Mouse (Mus musculus) hindbrain, embryonic 13.5 days (tissue): ENCODE data around the gene Gars. TPM values are rescaled to one million over a fixed set of nuclear protein-coding genes. Genes with fewer than 3 reads are reported as not detected.

ENCODE experiments used
- ATAC-seq: fragments of 200-750 bp; cut with Nextera tagmentation; 2 replicates; pipeline ENCODE4 v1.8.0; 2017; ENCODE audit warnings: moderate TSS enrichment; ENCODE audit not compliant: low FRiP score
- H3K27ac ChIP-seq: fragments of 300-500 bp; sonication (generic); 2 replicates; pipeline ENCODE4 v1.5.1; 2015; ENCODE audit warnings: inconsistent platforms, mild to moderate bottlenecking, moderate library complexity
- H3K27me3 ChIP-seq: fragments of 300-500 bp; sonication (generic); 2 replicates; pipeline ENCODE4 v1.6.1; 2015; ENCODE audit warnings: mild to moderate bottlenecking, inconsistent platforms
- H3K36me3 ChIP-seq: fragments of 300-500 bp; sonication (generic); 2 replicates; pipeline ENCODE4 v1.6.1; 2015; ENCODE audit warnings: mild to moderate bottlenecking, inconsistent platforms
- H3K4me1 ChIP-seq: fragments of 300-500 bp; sonication (generic); replicated peaks from 2 replicates; pipeline ENCODE4 v1.6.1; 2015; ENCODE audit warnings: inconsistent platforms
- H3K4me2 ChIP-seq: fragments of 300-500 bp; sonication (generic); 2 replicates; pipeline ENCODE4 v1.6.1; 2015; ENCODE audit warnings: inconsistent platforms, mild to moderate bottlenecking, moderate library complexity
- H3K4me3 ChIP-seq: fragments of 300-500 bp; sonication (generic); 2 replicates; pipeline ENCODE4 v1.5.1; 2015; ENCODE audit warnings: mild to moderate bottlenecking, inconsistent platforms
- H3K9ac ChIP-seq: fragments of 300-500 bp; sonication (generic); 2 replicates; pipeline ENCODE4 v1.6.1; 2015; ENCODE audit warnings: mild to moderate bottlenecking, inconsistent platforms
- H3K9me3 ChIP-seq: fragments of 300-500 bp; sonication (generic); 2 replicates; pipeline ENCODE4 v1.6.1; 2016; ENCODE audit warnings: inconsistent platforms
- WGBS: fragments of 180-500 bp; shearing (Covaris S2); methylation state at CpG from one replicate; pipeline ENCODE4 v1.1.7; 2015; 5-methylcytosine and 5-hydroxymethylcytosine counted together
- polyA plus RNA-seq: library from polyadenylated mRNA; unstranded; fragments of >200 nt; fragmentation: Nextera tagmentation; extraction: Ambion mirVana; gene quantifications from 2 replicates; pipeline ENCODE4 v1.2.1, GENCODE M21; 2015

Gars gene
- polyA plus RNA-seq, 1 experiment from 2014 or later, result 201 TPM

- Histone ChIP-seq H3K4me2 (peak overlapping the region; percentile 44), H3K36me3 (no peaks in the 10 kb centered on the region), H3K27me3 (0 out of 2 replicates have a peak, but pooled peaks cover 4% of the 10 kb centered on the region), H3K4me1 (peaks cover 11% of the 10 kb centered on the region), H3K27ac (peak overlapping the region; percentile 58; the same call in 1 of the 2 replicates), H3K9ac (no peak overlapping the region), H3K9me3 (0 out of 2 replicates have a peak, but pooled peaks cover 4% of the 10 kb centered on the region), H3K4me3 (no peak overlapping the region)
- WGBS, result 55% methylated on average over 4 of the region's 4 CpGs
- peak; percentile 34 for ATAC-seq
Observed at GRCm38 (mm10) chr6:55010330-55011091, 27.3 kb upstream of the Gars start.

DNA sequence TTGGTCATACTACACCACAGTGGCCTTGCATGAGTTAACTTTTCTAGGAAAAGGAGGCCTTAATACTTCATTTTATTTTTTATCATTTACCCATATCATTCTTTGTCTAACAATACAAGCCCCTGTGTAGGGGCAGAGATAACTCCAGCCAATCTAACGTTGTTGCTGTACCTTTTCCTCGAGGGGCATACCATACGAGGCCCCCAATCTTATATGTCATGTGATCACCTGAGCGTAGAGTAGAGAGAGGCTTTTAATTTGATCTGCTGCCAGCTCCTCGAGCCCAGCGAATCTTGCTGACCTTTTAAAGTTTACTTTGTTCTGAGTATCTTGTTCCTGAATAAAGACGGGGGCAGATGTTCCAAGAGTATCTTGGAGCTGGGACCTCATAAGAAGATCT is 25.3 kb upstream of the Gars start:
- ATAC-seq, result no peak
- H3K4me1 ChIP-seq, result peaks cover 11% of the 10 kb centered on the region
- H3K4me2 ChIP-seq, result no peak overlapping the region
- H3K4me3 ChIP-seq, result no peak overlapping the region
- 0 out of 2 replicates have a peak, but pooled peaks cover 4% of the 10 kb centered on the region for H3K9me3 ChIP-seq
- H3K27ac ChIP-seq, result no peak overlapping the region
- H3K9ac ChIP-seq, result no peak overlapping the region
- H3K27me3 ChIP-seq, result peaks cover 5% of the 10 kb centered on the region; the same call in 1 of the 2 replicates
- WGBS, result 82% methylated on average over 7 of the region's 7 CpGs
- H3K36me3 ChIP-seq, result no peaks in the 10 kb centered on the region

- Histone ChIP-seq H3K4me3 (no peak overlapping the region), H3K27me3 (peaks cover 17% of the 10 kb centered on the region; the same call in 1 of the 2 replicates), H3K9ac (no peak overlapping the region), H3K27ac (no peak overlapping the region), H3K36me3 (no peaks in the 10 kb centered on the region), H3K9me3 (0 out of 2 replicates have a peak, but pooled peaks cover 4% of the 10 kb centered on the region), H3K4me1 (peaks cover 11% of the 10 kb centered on the region), H3K4me2 (no peak overlapping the region)
- 91% methylated on average over 3 of the region's 3 CpGs for WGBS
- no peak for ATAC-seq
Observed at GRCm38 (mm10) chr6:55014184-55014583, 23.6 kb upstream of the Gars start.

DNA sequence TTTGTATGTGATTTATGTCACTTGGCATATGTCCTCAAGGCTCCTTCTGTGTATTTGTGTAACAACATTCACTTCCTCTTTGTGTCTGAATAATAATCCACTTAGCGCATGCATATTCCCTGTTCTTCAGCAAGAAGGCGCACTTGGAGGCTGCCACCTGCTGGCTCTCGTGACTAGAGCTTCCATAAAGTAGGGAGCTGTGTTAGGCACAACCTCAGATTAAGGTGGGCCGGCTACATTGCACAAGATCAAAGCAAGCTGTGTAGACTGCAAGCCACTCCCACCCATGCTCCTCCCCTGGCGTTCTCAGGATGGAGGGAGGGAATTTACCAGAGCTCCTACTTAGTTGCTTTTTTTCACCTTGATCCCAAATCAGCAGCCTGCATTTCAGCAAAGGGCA is 21.6 kb upstream of the Gars start:
- 22% methylated on average over 5 of the region's 5 CpGs for WGBS
- H3K27ac ChIP-seq, result no peak overlapping the region
- H3K4me3 ChIP-seq, result no peak overlapping the region
- H3K36me3 ChIP-seq, result no peaks in the 10 kb centered on the region
- H3K9me3 ChIP-seq, result 0 out of 2 replicates have a peak, but pooled peaks cover 4% of the 10 kb centered on the region
- no peak overlapping the region for H3K4me2 ChIP-seq
- H3K27me3 ChIP-seq, result peaks cover 19% of the 10 kb centered on the region; the same call in 1 of the 2 replicates
- H3K4me1 ChIP-seq, result no peaks in the 10 kb centered on the region
- H3K9ac ChIP-seq, result no peak overlapping the region
- peak; percentile 63; the same call in 1 of the 2 replicates for ATAC-seq

DNA sequence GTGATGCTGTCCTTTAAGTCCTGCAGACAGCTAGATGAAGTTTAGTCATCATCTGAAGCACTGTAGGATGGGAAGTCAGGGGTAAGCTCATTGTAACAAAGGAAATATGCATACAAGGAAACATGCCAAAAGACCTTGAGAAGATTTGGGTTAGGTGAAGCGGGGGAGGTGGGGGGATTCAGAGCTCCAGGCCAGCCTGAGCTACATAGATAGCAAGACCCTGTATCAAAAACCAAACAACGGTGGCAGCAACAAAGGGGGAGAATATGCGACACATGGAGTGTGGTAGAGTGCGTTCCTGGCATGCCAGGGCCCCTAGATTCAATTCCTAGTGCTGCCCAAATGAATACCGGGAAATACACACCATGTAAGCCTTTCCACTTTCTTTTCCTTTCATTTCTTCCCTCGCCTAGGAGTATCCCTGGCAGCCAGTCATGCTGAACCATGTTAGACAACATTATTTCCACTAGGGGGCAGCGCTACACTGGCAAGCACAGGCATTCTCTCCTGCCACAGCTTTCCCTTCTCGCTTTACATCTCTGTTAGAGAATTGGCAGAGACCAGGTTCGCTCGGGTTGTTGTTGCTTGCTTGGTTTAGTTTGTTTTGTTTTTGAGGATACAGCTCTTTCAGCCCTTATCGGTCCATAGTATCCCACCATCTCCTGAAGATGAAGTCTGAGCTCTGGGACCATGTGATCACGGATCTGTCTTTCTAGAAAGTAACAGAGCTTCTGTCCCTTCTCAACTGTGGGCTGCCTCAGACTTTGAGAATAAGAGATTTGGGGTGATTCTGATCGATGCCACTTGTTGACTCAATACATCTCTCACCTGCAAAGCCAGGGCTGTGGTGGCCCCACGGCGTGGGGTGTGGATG is 20.9 kb upstream of the Gars start:
- Histone ChIP-seq H3K36me3 (no peaks in the 10 kb centered on the region), H3K4me1 (no peaks in the 10 kb centered on the region), H3K27ac (no peak overlapping the region), H3K9ac (no peak overlapping the region), H3K27me3 (peaks cover 19% of the 10 kb centered on the region; the same call in 1 of the 2 replicates), H3K4me3 (no peak overlapping the region), H3K9me3 (0 out of 2 replicates have a peak, but pooled peaks cover 4% of the 10 kb centered on the region), H3K4me2 (no peak overlapping the region)
- 27% methylated on average over 15 of the region's 15 CpGs for WGBS
- peak; percentile 81 for ATAC-seq

DNA sequence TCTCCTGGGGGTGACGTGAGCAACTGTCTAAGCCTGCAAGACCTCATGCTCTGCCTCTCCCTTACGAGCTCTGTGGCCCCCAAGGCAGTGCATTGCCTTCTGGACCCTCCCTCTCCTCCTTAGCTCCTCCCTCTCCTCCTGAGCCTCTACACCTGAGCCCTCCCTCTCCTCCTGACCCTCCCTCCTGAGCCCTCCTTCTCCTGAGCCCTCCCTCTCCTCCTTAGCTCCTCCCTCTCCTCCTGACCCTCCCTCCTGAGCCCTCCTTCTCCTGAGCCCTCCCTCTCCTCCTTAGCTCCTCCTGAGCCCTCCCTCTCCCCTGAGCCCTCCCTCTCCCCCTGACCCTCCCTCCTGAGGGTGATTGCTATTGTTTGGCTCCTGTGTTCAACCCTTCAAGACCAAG is 19.4 kb upstream of the Gars start:
- 76% methylated on average over 2 of the region's 2 CpGs for WGBS
- Histone ChIP-seq H3K9ac (no peak overlapping the region), H3K4me3 (no peak overlapping the region), H3K9me3 (0 out of 2 replicates have a peak, but pooled peaks cover 4% of the 10 kb centered on the region), H3K27me3 (peaks cover 19% of the 10 kb centered on the region; the same call in 1 of the 2 replicates), H3K4me2 (no peak overlapping the region), H3K27ac (no peak overlapping the region), H3K36me3 (no peaks in the 10 kb centered on the region), H3K4me1 (no peaks in the 10 kb centered on the region)
- no peak for ATAC-seq

DNA sequence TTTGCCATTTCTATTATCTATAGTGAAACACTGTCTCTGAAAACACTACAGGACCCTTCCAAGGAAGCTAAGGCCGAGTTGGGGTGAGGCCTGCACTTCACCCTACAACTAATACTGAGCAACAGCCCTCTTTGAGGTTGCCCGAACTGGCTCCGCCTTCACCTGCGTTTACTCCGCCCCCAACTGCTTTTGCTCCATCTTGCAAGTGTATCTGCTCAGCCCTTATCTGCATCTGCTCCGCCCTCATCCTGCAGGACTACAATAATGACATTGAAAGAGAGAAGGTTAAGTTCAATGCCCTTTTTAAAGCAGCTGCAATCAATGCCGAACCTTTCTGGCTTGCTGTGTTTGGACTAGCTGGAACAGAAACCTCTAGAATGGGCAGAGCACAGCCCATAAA is 16.0 kb upstream of the Gars start:
- Histone ChIP-seq H3K4me1 (no peaks in the 10 kb centered on the region), H3K27me3 (peaks cover 19% of the 10 kb centered on the region; the same call in 1 of the 2 replicates), H3K36me3 (no peaks in the 10 kb centered on the region), H3K9me3 (no peaks in the 10 kb centered on the region), H3K27ac (no peak overlapping the region), H3K4me2 (no peak overlapping the region), H3K4me3 (no peak overlapping the region), H3K9ac (no peak overlapping the region)
- 85% methylated on average over 7 of the region's 7 CpGs for WGBS
- ATAC-seq, result no peak

DNA sequence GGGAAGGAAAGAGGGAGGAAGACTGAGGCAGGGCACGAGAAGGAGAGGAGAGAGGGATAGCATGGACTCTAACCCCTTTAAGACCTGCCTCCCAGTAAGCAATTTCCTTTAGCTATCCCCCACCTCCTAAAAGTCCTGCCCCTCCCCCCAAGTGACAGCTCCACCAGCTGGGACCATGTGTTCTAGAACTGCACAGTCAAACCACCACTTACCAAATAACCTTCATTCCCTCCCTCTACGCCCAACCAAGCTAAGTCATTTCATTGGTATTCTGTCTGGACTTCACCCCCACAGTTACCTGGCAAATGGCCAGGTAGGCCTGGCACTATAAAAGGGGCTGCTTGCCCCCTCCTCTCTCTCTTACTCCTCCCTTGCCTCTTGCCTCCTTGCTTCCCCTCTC is 10.2 kb upstream of the Gars start:
- Histone ChIP-seq H3K27ac (no peak overlapping the region), H3K4me1 (no peaks in the 10 kb centered on the region), H3K9ac (no peak overlapping the region), H3K27me3 (no peaks in the 10 kb centered on the region; the same call in 1 of the 2 replicates), H3K4me2 (no peak overlapping the region), H3K36me3 (no peaks in the 10 kb centered on the region), H3K4me3 (no peak overlapping the region), H3K9me3 (no peaks in the 10 kb centered on the region)
- no peak for ATAC-seq
- WGBS, result 83% methylated on average over 2 of the region's 2 CpGs

DNA sequence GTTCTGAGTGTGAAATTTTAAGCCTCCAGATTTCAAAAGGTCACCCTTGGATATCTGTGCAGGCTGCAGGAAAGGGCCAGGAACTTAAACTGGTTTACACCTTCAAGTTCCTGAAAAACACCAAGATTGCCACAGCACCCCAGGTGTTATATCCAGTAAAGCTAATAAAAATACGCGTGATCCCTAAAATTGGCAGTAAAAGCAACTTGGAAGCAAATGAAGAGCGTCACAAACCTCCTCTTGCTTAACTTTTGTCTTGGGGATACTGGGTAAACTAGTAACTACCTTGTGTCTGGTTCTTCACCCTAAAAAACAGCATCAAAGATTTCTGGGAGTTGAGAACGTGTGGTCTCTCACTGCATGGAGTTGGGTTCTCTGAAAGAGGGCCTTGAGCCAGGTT is 1.1 kb upstream of the Gars start:
- Histone ChIP-seq H3K9me3 (no peaks in the 10 kb centered on the region), H3K4me2 (no peak overlapping the region; the same call in 1 of the 2 replicates), H3K27me3 (peaks cover 14% of the 10 kb centered on the region), H3K4me3 (no peak overlapping the region), H3K27ac (no peak overlapping the region), H3K36me3 (no peaks in the 10 kb centered on the region), H3K9ac (no peak overlapping the region), H3K4me1 (peaks cover 25% of the 10 kb centered on the region)
- WGBS, result 91% methylated on average over 4 of the region's 4 CpGs
- no peak for ATAC-seq

- H3K27me3 ChIP-seq, result peaks cover 9% of the 10 kb centered on the region; the same call in 1 of the 2 replicates
- peak overlapping the region; percentile 83 for H3K4me2 ChIP-seq
- no peak; the same call in 1 of the 2 replicates for ATAC-seq
- H3K9me3 ChIP-seq, result no peaks in the 10 kb centered on the region
- H3K4me1 ChIP-seq, result peaks cover 28% of the 10 kb centered on the region
- H3K27ac ChIP-seq, result peak overlapping the region; percentile 97
- no peaks in the 10 kb centered on the region for H3K36me3 ChIP-seq
- H3K9ac ChIP-seq, result peak overlapping the region; percentile 98
- H3K4me3 ChIP-seq, result peak overlapping the region; percentile 91
- 3% methylated on average over 12 of the region's 12 CpGs for WGBS
Observed at GRCm38 (mm10) chr6:55038671-55039445, 1.1 kb downstream of the Gars start.

DNA sequence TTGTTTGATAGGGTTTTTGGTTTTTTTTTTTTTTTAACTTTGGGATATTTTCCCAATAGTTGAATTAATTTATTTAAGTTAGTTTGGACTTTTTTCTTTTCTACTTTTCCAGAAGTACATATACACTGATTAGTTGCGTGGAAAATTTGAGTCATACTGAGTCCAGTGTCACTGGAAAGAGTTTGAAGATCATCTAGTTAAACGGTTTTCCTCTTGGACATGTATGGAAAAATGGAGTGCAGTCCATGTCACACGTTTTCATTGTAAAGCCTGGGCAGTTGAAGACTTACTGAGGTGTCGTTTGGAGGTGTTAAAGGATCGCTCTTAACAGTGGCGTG is 1.6 kb downstream of the Gars start:
- H3K4me3 ChIP-seq, result peak overlapping the region; percentile 91
- H3K9me3 ChIP-seq, result no peaks in the 10 kb centered on the region
- peaks cover 4% of the 10 kb centered on the region; the same call in 1 of the 2 replicates for H3K27me3 ChIP-seq
- WGBS, result 81% methylated on average over 6 of the region's 6 CpGs
- H3K9ac ChIP-seq, result peak overlapping the region; percentile 98
- H3K4me2 ChIP-seq, result peak overlapping the region; percentile 83
- H3K27ac ChIP-seq, result no peak overlapping the region
- no peak for ATAC-seq
- H3K36me3 ChIP-seq, result no peaks in the 10 kb centered on the region
- H3K4me1 ChIP-seq, result peaks cover 33% of the 10 kb centered on the region
